Mouse (Mus musculus) CD4-positive, CD25-positive, alpha-beta regulatory T cell, adult 2 months (primary cell): ENCODE data around the gene Ephb1.

Source experiments
- DNase-seq: peaks from one replicate; pipeline ENCODE4 v3.0.0-alpha.2; 2012; ENCODE audit warnings: low read depth, low spot score

The Ephb1 gene

GRCm38 (mm10) chr9:102306645-102307415, 47.7 kb downstream of the Ephb1 start:
- no peak for DNase-seq

- DNase-seq = no peak
Measured at GRCm38 (mm10) chr9:102305432-102306100, 48.9 kb downstream of the Ephb1 start.

GRCm38 (mm10) chr9:102304796-102305195, 49.7 kb downstream of the Ephb1 start:
- DNase-seq = no peak

- no peak for DNase-seq
Measured at GRCm38 (mm10) chr9:102303882-102304281, 50.6 kb downstream of the Ephb1 start.

- no peak for DNase-seq
Measured at GRCm38 (mm10) chr9:102300985-102301384, 53.5 kb downstream of the Ephb1 start.

GRCm38 (mm10) chr9:102298741-102299140, 55.8 kb downstream of the Ephb1 start:
- DNase-seq = no peak

- no peak for DNase-seq
Measured at GRCm38 (mm10) chr9:102297986-102298385, 56.5 kb downstream of the Ephb1 start.

- DNase-seq = no peak
Measured at GRCm38 (mm10) chr9:102297176-102297575, 57.3 kb downstream of the Ephb1 start.

- DNase-seq = no peak
Measured at GRCm38 (mm10) chr9:102293605-102294004, 60.9 kb downstream of the Ephb1 start.

GRCm38 (mm10) chr9:102291230-102291629, 63.3 kb downstream of the Ephb1 start:
- DNase-seq = no peak

- DNase-seq = no peak
Measured at GRCm38 (mm10) chr9:102288356-102288755, 66.1 kb downstream of the Ephb1 start.

- DNase-seq = no peak
Measured at GRCm38 (mm10) chr9:102275931-102276330, 78.6 kb downstream of the Ephb1 start.

- DNase-seq = no peak
Measured at GRCm38 (mm10) chr9:102274016-102274415, 80.5 kb downstream of the Ephb1 start.

- no peak for DNase-seq
Measured at GRCm38 (mm10) chr9:102273469-102273808, 81.1 kb downstream of the Ephb1 start.

- no peak for DNase-seq
Measured at GRCm38 (mm10) chr9:102272731-102273468, 81.6 kb downstream of the Ephb1 start.

- DNase-seq = no peak
Measured at GRCm38 (mm10) chr9:102270496-102270895, 84.0 kb downstream of the Ephb1 start.

- DNase-seq = no peak
Measured at GRCm38 (mm10) chr9:102267311-102268027, 87.0 kb downstream of the Ephb1 start.

GRCm38 (mm10) chr9:102263760-102264159, 90.7 kb downstream of the Ephb1 start:
- no peak for DNase-seq

GRCm38 (mm10) chr9:102262100-102262501, 92.4 kb downstream of the Ephb1 start:
- DNase-seq = no peak

- DNase-seq = no peak
Measured at GRCm38 (mm10) chr9:102261511-102261910, 93.0 kb downstream of the Ephb1 start.

- DNase-seq = no peak
Measured at GRCm38 (mm10) chr9:102256407-102256806, 98.1 kb downstream of the Ephb1 start.

GRCm38 (mm10) chr9:102255803-102256202, 98.7 kb downstream of the Ephb1 start:
- DNase-seq = no peak
